Mouse (Mus musculus) midbrain, embryonic 11.5 days (tissue): Measurements from ENCODE around the gene AF067061. TPM values are rescaled to one million over a fixed set of nuclear protein-coding genes. Genes with fewer than 3 reads are reported as not detected.
"Not testable (repeated sequence)": the region's sequence is repeated elsewhere in the genome, so short reads cannot be mapped to it uniquely, and the experiment has no call there.

Experiments used
- ATAC-seq: fragments of 200-750 bp; cut with Nextera tagmentation; 2 replicates; pipeline ENCODE4 v1.8.0; 2017; ENCODE audit warnings: moderate TSS enrichment, moderate library complexity; ENCODE audit not compliant: low FRiP score
- DNase-seq: peaks from one replicate; pipeline ENCODE4 v3.0.0; 2015; ENCODE audit warnings: low spot score; ENCODE audit errors: missing footprints
- H3K27ac ChIP-seq: fragments of 300-500 bp; sonication (generic); 2 replicates; pipeline ENCODE4 v1.5.1; 2014; ENCODE audit warnings: low read depth, low read length
- H3K27me3 ChIP-seq: fragments of 300-500 bp; sonication (generic); 2 replicates; pipeline ENCODE4 v1.6.1; 2014; ENCODE audit warnings: mild to moderate bottlenecking, low read length, moderate library complexity, mixed read lengths; ENCODE audit not compliant: control insufficient read depth, insufficient read depth
- H3K36me3 ChIP-seq: fragments of 300-500 bp; sonication (generic); 2 replicates; pipeline ENCODE4 v1.6.1; 2014; ENCODE audit warnings: mild to moderate bottlenecking, low read length, moderate library complexity, mixed read lengths; ENCODE audit not compliant: control insufficient read depth, insufficient read depth
- H3K4me1 ChIP-seq: fragments of 300-500 bp; sonication (generic); 2 replicates; pipeline ENCODE4 v1.6.1; 2014; ENCODE audit warnings: low read length; ENCODE audit not compliant: control insufficient read depth, insufficient read depth
- H3K4me2 ChIP-seq: fragments of 300-500 bp; sonication (generic); 2 replicates; pipeline ENCODE4 v1.6.1; 2014; ENCODE audit warnings: mild to moderate bottlenecking, moderate library complexity
- H3K4me3 ChIP-seq: fragments of 300-500 bp; sonication (generic); 2 replicates; pipeline ENCODE4 v1.5.1; 2014; ENCODE audit warnings: low read depth, low read length
- H3K9ac ChIP-seq: fragments of 300-500 bp; sonication (generic); 2 replicates; pipeline ENCODE4 v1.6.1; 2014; ENCODE audit warnings: low read length
- H3K9me3 ChIP-seq: fragments of 300-500 bp; sonication (generic); 2 replicates; pipeline ENCODE4 v1.6.1; 2016; ENCODE audit warnings: low read length; ENCODE audit not compliant: control insufficient read depth
- WGBS: fragments of 180-500 bp; shearing (Covaris S2); extraction: QIAGEN DNeasy Blood & Tissue Kit; methylation state at CpG from one replicate; pipeline ENCODE4 v1.1.7; 2014; 5-methylcytosine and 5-hydroxymethylcytosine counted together
- polyA plus RNA-seq: library from polyadenylated mRNA; unstranded; fragments of >200 nt; fragmentation: Nextera tagmentation; extraction: Ambion mirVana; gene quantifications from 2 replicates; pipeline ENCODE4 v1.2.1, GENCODE M21; 2014

Gene AF067061
- polyA plus RNA-seq, 1 experiment from 2014 or later: not detected

DNA sequence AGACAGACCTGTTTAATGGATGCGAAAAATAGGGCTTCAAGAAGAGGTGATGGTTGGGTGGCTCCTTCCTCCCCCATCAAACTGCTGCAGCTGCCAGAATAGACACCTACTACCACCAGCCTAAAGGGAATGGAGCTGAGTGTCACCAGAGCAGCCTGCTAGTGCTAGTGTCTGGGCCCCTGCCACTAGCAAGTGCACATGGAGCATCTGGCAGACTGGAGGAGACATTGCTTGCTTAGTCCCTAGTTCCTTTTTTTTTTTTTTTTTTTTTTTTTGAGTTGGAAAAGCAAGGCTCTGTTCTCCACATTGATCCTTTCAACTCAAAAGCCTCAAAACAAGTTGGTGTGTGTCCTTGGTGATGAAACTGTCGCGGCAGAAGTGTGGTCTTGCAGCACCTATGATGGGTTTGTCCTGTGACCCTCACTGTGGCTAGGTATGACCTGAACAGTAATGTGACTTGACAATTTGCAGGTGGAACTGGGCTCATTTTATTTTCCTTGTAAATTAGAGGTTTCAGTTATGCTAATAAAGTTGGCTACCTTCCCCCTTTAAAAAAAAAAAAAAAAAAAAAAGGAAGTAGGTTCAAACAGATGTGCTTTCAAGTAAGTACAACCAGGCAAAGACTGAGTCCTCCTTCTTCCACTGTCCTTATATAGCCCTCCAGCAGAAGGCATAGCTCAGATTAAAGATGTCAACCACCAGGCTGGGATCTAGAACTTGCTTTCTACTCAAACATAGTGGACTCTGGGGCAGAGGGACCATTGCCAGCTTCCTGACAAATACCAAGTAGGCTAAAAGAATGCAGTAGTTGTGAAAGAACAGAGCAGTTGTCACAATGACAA lies 3.9 kb upstream of the AF067061 start:
- not testable (repeated sequence) for DNase-seq, H3K36me3 ChIP-seq, ATAC-seq, H3K27me3 ChIP-seq, H3K4me1 ChIP-seq, H3K27ac ChIP-seq, H3K9me3 ChIP-seq, H3K4me3 ChIP-seq, H3K9ac ChIP-seq, H3K4me2 ChIP-seq
- WGBS: 89% methylated on average over 3 of the region's 3 CpGs

- not testable (repeated sequence) for ATAC-seq, H3K9me3 ChIP-seq
Measured at GRCm38 (mm10) chr13:120259718-120260117, 3.2 kb upstream of the AF067061 start.

GRCm38 (mm10) chr13:120277837-120278236 lies 14.9 kb downstream of the AF067061 start:
- not testable (repeated sequence) for ATAC-seq, H3K27me3 ChIP-seq, H3K4me1 ChIP-seq, H3K27ac ChIP-seq, H3K9me3 ChIP-seq, H3K9ac ChIP-seq, H3K4me2 ChIP-seq, H3K4me3 ChIP-seq, H3K36me3 ChIP-seq, DNase-seq
- WGBS: 22% methylated on average over 2 of the region's 2 CpGs

More at GRCm38 (mm10) chr13:120259718-120260117, 3.2 kb upstream of the AF067061 start:
- not testable (repeated sequence) for H3K9ac ChIP-seq, H3K4me1 ChIP-seq, H3K27me3 ChIP-seq, H3K27ac ChIP-seq, H3K36me3 ChIP-seq, H3K4me3 ChIP-seq, DNase-seq, H3K4me2 ChIP-seq
- WGBS: 74% methylated on average over 3 of the region's 3 CpGs

- no peaks in the 10 kb centered on the region for H3K9me3 ChIP-seq
- ATAC-seq (no peak), DNase-seq (no peak)
- no peaks in the 10 kb centered on the region for H3K4me1 ChIP-seq
- H3K4me2 ChIP-seq: no peak overlapping the region
- H3K27ac ChIP-seq: no peak overlapping the region
- 91% methylated on average over 9 of the region's 9 CpGs for WGBS
- no peak overlapping the region for H3K9ac ChIP-seq
- H3K27me3 ChIP-seq: no peaks in the 10 kb centered on the region
- H3K36me3 ChIP-seq: no peaks in the 10 kb centered on the region
- H3K4me3 ChIP-seq: no peak overlapping the region
Measured at GRCm38 (mm10) chr13:120278784-120279183, 15.9 kb downstream of the AF067061 start.

DNA sequence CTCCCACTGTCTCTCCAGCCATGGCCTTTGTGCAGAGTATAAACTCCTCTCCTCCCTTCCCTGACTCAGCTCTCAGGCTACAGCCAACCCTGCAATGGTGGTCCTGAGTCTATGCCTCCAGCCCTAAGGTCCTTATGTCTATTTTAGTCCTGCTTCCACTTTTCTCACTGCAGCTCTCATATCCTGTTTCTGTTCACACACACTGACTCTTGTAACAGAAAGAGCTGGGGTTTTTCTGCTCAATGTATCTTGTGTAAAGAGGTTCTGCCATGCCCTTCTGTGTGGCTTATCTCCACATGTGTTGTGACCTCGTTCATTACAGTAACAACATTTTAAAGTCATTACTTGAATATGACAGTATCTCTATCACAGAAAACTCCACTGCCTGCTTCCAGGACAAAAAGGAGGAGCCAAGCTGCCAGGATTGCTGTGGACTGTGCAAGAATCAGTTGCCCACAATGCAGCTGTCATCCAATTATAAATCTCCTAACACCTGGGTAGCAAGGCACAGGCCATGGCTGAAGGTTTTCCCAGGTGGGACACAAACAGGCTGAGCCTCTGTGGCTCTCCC lies 36.5 kb downstream of the AF067061 start:
- no peak overlapping the region for H3K4me2 ChIP-seq
- no peaks in the 10 kb centered on the region for H3K9me3 ChIP-seq
- H3K9ac ChIP-seq: no peak overlapping the region
- H3K36me3 ChIP-seq: no peaks in the 10 kb centered on the region
- H3K4me3 ChIP-seq: no peak overlapping the region
- DNase-seq: no peak
- no peaks in the 10 kb centered on the region for H3K27me3 ChIP-seq
- ATAC-seq: no peak
- no peaks in the 10 kb centered on the region for H3K4me1 ChIP-seq
- WGBS: 79% methylated on average over 1 of the region's 1 CpGs
- no peak overlapping the region for H3K27ac ChIP-seq

DNA sequence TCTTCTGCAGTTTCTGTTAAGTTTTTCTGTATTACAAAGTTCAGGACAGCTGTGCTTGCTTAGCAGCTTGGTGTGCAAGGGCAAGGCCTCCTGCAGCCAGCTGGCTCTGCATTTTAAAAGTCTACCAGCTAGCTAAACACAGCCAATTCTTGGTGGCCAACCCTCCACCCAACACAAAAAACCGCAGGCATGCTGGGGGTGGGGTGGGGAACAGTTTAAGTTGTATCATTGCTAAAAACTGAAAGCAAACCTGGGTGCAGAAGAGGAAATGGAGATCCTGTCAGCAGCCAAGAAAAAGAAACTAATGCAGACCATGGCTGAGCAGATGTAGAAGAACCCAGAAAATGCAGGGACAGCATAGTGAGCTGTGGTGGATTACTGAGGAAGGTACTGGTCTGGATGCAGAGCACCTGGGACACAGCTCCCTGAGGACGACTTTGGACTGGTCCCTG lies 37.1 kb downstream of the AF067061 start, which contains the start of gene BC147527:
Gene BC147527, plus strand, starts transcription at position 402 of the 452 bp plus-strand sequence.
- Histone ChIP-seq H3K27ac (no peak within 1 kb of the TSS), H3K27me3 (no peaks in the 10 kb centered on the region), H3K4me2 (no peak within 1 kb of the TSS), H3K4me3 (no peak within 1 kb of the TSS), H3K9me3 (no peaks in the 10 kb centered on the region), H3K9ac (no peak within 1 kb of the TSS), H3K4me1 (no peaks in the 10 kb centered on the region), H3K36me3 (no peaks in the 10 kb centered on the region)
- DNase-seq (no peak), ATAC-seq (no peak)
- WGBS: 50% methylated on average over 2 of the region's 2 CpGs

- no peak overlapping the region for H3K4me3 ChIP-seq
- no peak for DNase-seq
- no peaks in the 10 kb centered on the region for H3K9me3 ChIP-seq
- no peak overlapping the region for H3K4me2 ChIP-seq
- no peaks in the 10 kb centered on the region for H3K4me1 ChIP-seq
- WGBS: 83% methylated on average over 4 of the region's 4 CpGs
- no peaks in the 10 kb centered on the region for H3K36me3 ChIP-seq
- no peak for ATAC-seq
- H3K27ac ChIP-seq: no peak overlapping the region
- no peak overlapping the region for H3K9ac ChIP-seq
- no peaks in the 10 kb centered on the region for H3K27me3 ChIP-seq
Measured at GRCm38 (mm10) chr13:120300853-120301252, 37.9 kb downstream of the AF067061 start.

- Histone ChIP-seq H3K9ac (no peak overlapping the region), H3K36me3 (no peaks in the 10 kb centered on the region), H3K27me3 (no peaks in the 10 kb centered on the region), H3K4me3 (no peak overlapping the region), H3K4me1 (no peaks in the 10 kb centered on the region), H3K9me3 (no peaks in the 10 kb centered on the region), H3K4me2 (no peak overlapping the region), H3K27ac (no peak overlapping the region)
- 81% methylated on average over 4 of the region's 4 CpGs for WGBS
- DNase-seq (no peak), ATAC-seq (no peak)
Measured at GRCm38 (mm10) chr13:120310749-120311148, 47.8 kb downstream of the AF067061 start.

GRCm38 (mm10) chr13:120313584-120313983 lies 50.7 kb downstream of the AF067061 start:
- Histone ChIP-seq H3K9me3 (no peaks in the 10 kb centered on the region), H3K4me3 (no peak overlapping the region), H3K27me3 (no peaks in the 10 kb centered on the region), H3K9ac (no peak overlapping the region), H3K4me2 (no peak overlapping the region), H3K27ac (no peak overlapping the region), H3K36me3 (no peaks in the 10 kb centered on the region), H3K4me1 (no peaks in the 10 kb centered on the region)
- ATAC-seq: peak; percentile 50; the same call in 1 of the 2 replicates
- 48% methylated on average over 14 of the region's 14 CpGs for WGBS
- DNase-seq: peak; percentile 84
